Mouse (Mus musculus): Measurements from ENCODE around the gene Afdn.

GRCm38 (mm10) chr17:13759156-13759852 is 1.0 kb upstream of the Afdn start:
- no peak for TF ChIP-seq CHD2 (IDR thresholded peaks at IDR 0.05; ENCODE audit: low read depth, low read length)
- no peak for TF ChIP-seq HCFC1 (IDR thresholded peaks at IDR 0.05; ENCODE audit: borderline replicate concordance, insufficient read depth, low read length)
- 0 out of 2 replicates have a peak, but pooled peaks have one; percentile 23 for TF ChIP-seq MAFK (IDR thresholded peaks at IDR 0.05; ENCODE audit: insufficient read depth, low read depth, low read length)
- no peak for TF ChIP-seq ZNF384 (IDR thresholded peaks at IDR 0.05; ENCODE audit: low read depth, low read length)
- TF ChIP-seq ZC3H11A (IDR thresholded peaks at IDR 0.05; ENCODE audit: borderline replicate concordance, low read depth, low read length) = no peak

All from ES-E14 (cell line).